Mouse (Mus musculus) limb, embryonic 14.5 days (tissue): ENCODE measurements around the gene Trp53rka. TPM values are rescaled to one million over a fixed set of nuclear protein-coding genes. Genes with fewer than 3 reads are reported as not detected.

Experiments used
- ATAC-seq: fragments of 200-750 bp; cut with Nextera tagmentation; 2 replicates; pipeline ENCODE4 v1.8.0; 2017; ENCODE audit warnings: low read depth, moderate number of reproducible peaks, moderate TSS enrichment; ENCODE audit not compliant: low FRiP score
- DNase-seq: peaks from one replicate; pipeline ENCODE4 v3.0.0-alpha.2; 2015; ENCODE audit warnings: low spot score
- H3K27ac ChIP-seq: fragments of 300-500 bp; sonication (generic); replicated peaks from 2 replicates; pipeline ENCODE4 v1.5.1; 2014; ENCODE audit warnings: low read depth, mild to moderate bottlenecking, low read length, moderate library complexity, mixed read lengths
- H3K27me3 ChIP-seq: fragments of 300-500 bp; sonication (generic); 2 replicates; pipeline ENCODE4 v1.6.1; 2014; ENCODE audit warnings: low read length, mixed read lengths; ENCODE audit not compliant: control insufficient read depth, insufficient read depth
- H3K36me3 ChIP-seq: fragments of 300-500 bp; sonication (generic); 2 replicates; pipeline ENCODE4 v1.6.1; 2014; ENCODE audit warnings: mild to moderate bottlenecking, low read length, moderate library complexity, mixed read lengths; ENCODE audit not compliant: control insufficient read depth, insufficient read depth
- H3K4me1 ChIP-seq: fragments of 300-500 bp; sonication (generic); 2 replicates; pipeline ENCODE4 v1.6.1; 2014; ENCODE audit warnings: antibody characterized with exemption, low read length, mixed read lengths; ENCODE audit not compliant: control insufficient read depth, insufficient read depth
- H3K4me2 ChIP-seq: fragments of 300-500 bp; sonication (generic); replicated peaks from 2 replicates; pipeline ENCODE4 v1.6.1; 2014; ENCODE audit warnings: low read depth, mild to moderate bottlenecking, low read length, moderate library complexity; ENCODE audit not compliant: severe bottlenecking
- H3K4me3 ChIP-seq: fragments of 300-500 bp; sonication (generic); replicated peaks from 2 replicates; pipeline ENCODE4 v1.5.1; 2014; ENCODE audit warnings: low read length
- H3K9ac ChIP-seq: fragments of 300-500 bp; sonication (generic); 2 replicates; pipeline ENCODE4 v1.6.1; 2014; ENCODE audit warnings: mild to moderate bottlenecking, low read depth, low read length, moderate library complexity; ENCODE audit not compliant: severe bottlenecking
- H3K9me3 ChIP-seq: fragments of 300-500 bp; sonication (generic); 2 replicates; pipeline ENCODE4 v1.6.1; 2016; ENCODE audit warnings: low read length; ENCODE audit not compliant: control insufficient read depth
- POLR2A ChIP-seq: fragments of 200-500 bp; IDR thresholded peaks from 2 replicates; pipeline ENCODE4 v1.8.0; 2012; ENCODE audit warnings: inconsistent platforms, mild to moderate bottlenecking, moderate library complexity, borderline replicate concordance; ENCODE audit not compliant: insufficient read depth, insufficient read length; ENCODE audit errors: extremely low read depth
- WGBS: fragments of 180-500 bp; shearing (Covaris S2); extraction: QIAGEN DNeasy Blood & Tissue Kit; methylation state at CpG from one replicate; pipeline ENCODE4 v1.1.7; 2014; 5-methylcytosine and 5-hydroxymethylcytosine counted together
- polyA plus RNA-seq, 2 experiments: library from polyadenylated mRNA; depleted of rRNA in 1 of 2; stranded (reverse) in 1 of 2; unstranded in 1 of 2; fragments of >200 nt; fragmentation: Nextera tagmentation in 1 of 2; extraction: Ambion mirVana in 1 of 2; gene quantifications; 2 replicates each; pipeline versions ENCODE4 v1.2.1 to v1.2.3; 2012 to 2014

Trp53rka gene
- polyA plus RNA-seq, 2 experiments: 37.9 to 39.4 TPM

DNA sequence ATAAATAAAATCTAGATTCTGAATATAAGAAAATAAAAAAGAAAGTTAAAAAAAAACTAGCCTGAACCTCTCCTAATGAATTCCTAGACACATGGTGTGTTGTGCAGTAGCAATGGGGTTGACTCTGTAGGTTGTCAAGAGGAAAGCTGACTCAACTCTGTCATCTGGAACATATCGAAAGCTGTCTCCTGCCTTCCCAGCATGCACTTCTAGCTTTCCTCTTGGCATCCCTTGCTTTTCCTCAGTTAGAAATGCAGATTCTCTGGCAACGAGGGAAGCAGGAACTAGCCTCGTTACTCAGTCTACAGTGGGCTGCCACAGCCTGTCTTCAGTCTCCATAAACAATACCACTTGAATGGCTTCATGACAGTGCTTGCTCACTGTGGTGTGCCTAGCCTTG, 7.3 kb downstream of the Trp53rka start:
- no peak overlapping the region for H3K27ac ChIP-seq
- H3K4me3 ChIP-seq: no peak overlapping the region
- H3K4me2 ChIP-seq: no peak overlapping the region
- DNase-seq (no peak), ATAC-seq (no peak)
- TF ChIP-seq POLR2A: no peak
- H3K9ac ChIP-seq: no peak overlapping the region
- no peaks in the 10 kb centered on the region for H3K27me3 ChIP-seq
- peaks cover 23% of the 10 kb centered on the region for H3K36me3 ChIP-seq
- WGBS: 69% methylated on average over 3 of the region's 3 CpGs
- H3K4me1 ChIP-seq: no peaks in the 10 kb centered on the region; the same call in 1 of the 2 replicates
- H3K9me3 ChIP-seq: no peaks in the 10 kb centered on the region

DNA sequence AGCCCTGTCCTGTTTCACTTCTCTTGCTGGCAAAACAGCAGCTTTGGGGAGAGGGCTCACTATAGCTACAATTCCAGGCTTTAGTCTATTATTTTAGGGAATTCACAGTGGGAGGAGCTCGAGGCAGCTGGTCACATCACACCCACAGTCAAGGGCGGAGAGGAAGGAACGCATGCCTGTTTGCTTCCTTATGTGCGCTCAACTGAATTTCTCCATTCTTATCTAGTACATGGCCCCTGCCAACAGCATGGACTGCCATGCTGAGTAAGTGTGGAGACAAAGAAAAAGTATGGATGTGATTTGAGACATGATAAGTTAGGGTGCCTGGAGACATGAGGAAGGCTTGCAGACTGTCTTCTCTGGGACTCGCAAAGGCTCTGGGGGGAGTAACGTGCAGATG, 9.0 kb downstream of the Trp53rka start:
- WGBS: 49% methylated on average over 6 of the region's 6 CpGs
- peaks cover 6% of the 10 kb centered on the region for H3K36me3 ChIP-seq
- TF ChIP-seq POLR2A: no peak

DNA sequence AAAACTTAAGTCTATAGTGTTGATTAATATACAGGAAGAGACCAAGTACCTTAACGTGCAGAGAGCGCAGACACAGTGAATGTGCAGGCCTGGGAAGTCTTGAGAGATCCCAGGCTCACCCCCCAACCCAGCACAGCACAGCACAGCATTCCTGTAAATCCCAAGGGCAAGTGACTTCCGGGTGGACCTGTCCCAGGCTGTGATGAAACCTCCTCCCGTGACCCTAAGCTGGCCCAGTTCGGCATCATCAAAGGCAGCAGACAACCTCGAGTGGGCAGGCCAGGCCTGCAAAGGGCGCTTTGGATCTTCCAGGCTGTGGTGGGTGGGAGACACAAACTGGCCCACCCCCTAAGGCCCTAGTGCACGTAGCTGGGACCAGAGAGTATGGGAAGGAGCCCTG, 11.1 kb downstream of the Trp53rka start:
- 43% methylated on average over 8 of the region's 8 CpGs for WGBS
- H3K4me2 ChIP-seq: no peak overlapping the region
- no peaks in the 10 kb centered on the region for H3K36me3 ChIP-seq
- H3K4me3 ChIP-seq: no peak overlapping the region
- TF ChIP-seq POLR2A: no peak
- H3K27ac ChIP-seq: no peak overlapping the region
- no peaks in the 10 kb centered on the region; the same call in 1 of the 2 replicates for H3K4me1 ChIP-seq
- no peak for DNase-seq
- no peaks in the 10 kb centered on the region for H3K9me3 ChIP-seq
- no peak for ATAC-seq
- H3K9ac ChIP-seq: no peak overlapping the region
- H3K27me3 ChIP-seq: no peaks in the 10 kb centered on the region

More for the DNA sequence above, 9.0 kb downstream of the Trp53rka start:
- Histone ChIP-seq H3K4me2 (no peak overlapping the region), H3K27ac (no peak overlapping the region), H3K27me3 (no peaks in the 10 kb centered on the region), H3K4me3 (no peak overlapping the region), H3K9me3 (no peaks in the 10 kb centered on the region), H3K9ac (no peak overlapping the region), H3K4me1 (no peaks in the 10 kb centered on the region; the same call in 1 of the 2 replicates)
- ATAC-seq (no peak), DNase-seq (no peak)

DNA sequence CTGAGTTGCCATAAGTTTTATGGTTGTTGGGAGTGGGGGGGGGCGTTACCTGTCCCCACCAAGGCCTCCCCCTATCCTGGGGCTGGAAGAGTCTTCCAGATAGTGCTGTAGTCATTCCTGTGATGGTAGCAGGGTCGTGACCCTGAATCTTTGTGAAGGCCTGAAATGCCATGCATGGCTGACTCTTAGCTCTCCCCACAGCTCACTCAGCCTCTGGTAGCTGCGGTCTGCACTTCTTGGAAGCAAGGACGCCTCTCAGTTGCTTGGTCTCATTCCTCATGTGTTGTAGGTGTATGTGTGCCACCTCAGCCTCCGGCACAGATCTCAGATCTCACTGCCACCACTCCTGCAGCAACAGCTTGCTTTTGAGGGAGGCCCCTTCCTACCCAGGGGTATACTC, 17.3 kb downstream of the Trp53rka start:
- Histone ChIP-seq H3K27me3 (peaks cover 15% of the 10 kb centered on the region), H3K36me3 (no peaks in the 10 kb centered on the region), H3K4me1 (no peaks in the 10 kb centered on the region), H3K4me3 (no peak overlapping the region), H3K9me3 (no peaks in the 10 kb centered on the region), H3K4me2 (no peak overlapping the region), H3K9ac (no peak overlapping the region), H3K27ac (no peak overlapping the region)
- ATAC-seq (no peak), DNase-seq (no peak)
- 59% methylated on average over 5 of the region's 5 CpGs for WGBS
- no peak for TF ChIP-seq POLR2A

DNA sequence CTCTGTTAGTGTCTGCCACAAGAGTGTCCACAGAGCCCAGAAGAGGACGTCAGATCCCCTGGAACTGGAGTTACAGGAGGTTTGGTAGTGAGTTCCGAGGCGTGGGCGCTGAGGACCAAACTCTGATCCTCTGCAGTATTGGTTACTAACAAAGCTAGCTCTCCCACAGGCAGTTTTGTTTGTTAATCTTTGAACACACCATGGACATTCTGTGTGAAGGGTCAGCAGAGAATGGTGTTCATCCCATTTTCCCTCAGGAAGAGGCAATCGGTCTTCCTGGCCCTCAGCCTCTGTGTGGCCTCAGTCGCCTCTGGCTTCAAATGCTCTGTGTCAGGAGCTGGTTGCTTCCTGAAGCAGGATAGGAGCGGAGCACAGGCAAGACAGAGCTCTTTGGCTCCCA, 17.7 kb downstream of the Trp53rka start:
- no peak for TF ChIP-seq POLR2A
- Histone ChIP-seq H3K27ac (no peak overlapping the region), H3K4me3 (no peak overlapping the region), H3K4me1 (no peaks in the 10 kb centered on the region), H3K27me3 (peaks cover 15% of the 10 kb centered on the region), H3K9ac (no peak overlapping the region), H3K36me3 (no peaks in the 10 kb centered on the region), H3K9me3 (no peaks in the 10 kb centered on the region), H3K4me2 (no peak overlapping the region)
- 75% methylated on average over 7 of the region's 7 CpGs for WGBS
- no peak for DNase-seq
- ATAC-seq: no peak

DNA sequence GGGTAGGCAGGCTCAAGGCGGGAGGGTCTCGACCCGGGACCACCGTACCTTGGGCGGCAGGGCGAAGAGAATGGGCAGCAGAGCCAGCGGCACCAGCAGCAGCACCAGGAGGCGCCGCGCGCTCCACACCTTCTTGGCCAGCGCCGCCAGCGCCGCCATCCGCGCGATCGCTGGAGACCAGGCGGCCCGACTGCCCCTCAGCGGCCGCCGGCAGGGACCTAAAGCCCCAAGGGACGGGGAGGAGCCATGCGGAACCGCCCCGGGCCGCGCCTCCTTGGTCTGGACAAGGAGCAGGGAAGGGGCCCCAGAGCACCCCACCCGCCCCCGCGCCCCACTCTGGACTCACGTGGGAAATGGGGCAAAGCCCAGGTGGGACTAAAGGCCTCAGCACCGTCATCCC, 20.1 kb downstream of the Trp53rka start, which contains the start of gene Slc13a3:
Gene Slc13a3 (minus strand): TSS at position 228 of the 400 bp plus-strand sequence.
- no peak for TF ChIP-seq POLR2A
- no peak for ATAC-seq
- Histone ChIP-seq H3K27ac (no peak within 1 kb of the TSS), H3K9ac (no peak within 1 kb of the TSS), H3K4me2 (0 out of 2 replicates have a peak within 1 kb of the TSS, but pooled peaks have one; percentile 7), H3K27me3 (peaks cover 15% of the 10 kb centered on the region), H3K4me1 (no peaks in the 10 kb centered on the region), H3K4me3 (peak within 1 kb of the TSS; percentile 13; the same call in 1 of the 2 replicates), H3K9me3 (no peaks in the 10 kb centered on the region), H3K36me3 (no peaks in the 10 kb centered on the region)
- 2% methylated on average over 34 of the region's 35 CpGs for WGBS
- no peak for DNase-seq
